Comparison of ENCODE assay signal across 10 mouse cellular contexts in genomic region chr10:59958458-59958857, GRCm38 (mm10). TPM values are rescaled to one million over a fixed set of nuclear protein-coding genes. Genes with fewer than 3 reads are reported as not detected.
DNase-seq lines count a peak whose midpoint lies in the region; ATAC-seq and TF ChIP-seq lines count a peak whose summit lies in the region.
"Had no signal": no experiment of that assay in that cellular context is flagged by ENCODE, and none has a peak within 500 bp of the region (broad histone marks: within the 10 kb centered on the region; RNA-seq: fewer than 3 reads in every experiment).

No protein-coding gene starts in this region.

- no peak for ATAC-seq in cerebellum, adult (ENCODE audit: insufficient number of reproducible peaks, low FRiP score, low TSS enrichment)
- ATAC-seq: activated CD4-positive, CD25-positive, alpha-beta regulatory T cell, adult 4 months had no signal

- 0 out of 2 replicates have a peak overlapping the region, but pooled peaks have one; percentile 16 for H3K27ac ChIP-seq in thymus, adult 2 months (ENCODE audit: control insufficient read depth, insufficient read depth, low read length)
- peak overlapping the region; percentile 81 for H3K27ac ChIP-seq in midbrain, embryonic 10.5 days (replicated peaks)
- H3K27ac ChIP-seq: limb, embryonic 13.5 days had no signal

- TF ChIP-seq CTCF in thymus, adult 2 months (IDR thresholded peaks at IDR 0.05; ENCODE audit: borderline replicate concordance, control insufficient read depth, extremely low read depth, insufficient read depth, low read length, poor library complexity), result no peak

- 62% methylated on average over 5 of the region's 5 CpGs for WGBS in thymus, adult 2 months
- 18% methylated on average over 5 of the region's 5 CpGs for WGBS in midbrain, embryonic 10.5 days

- peak; percentile 53 to 66 for DNase-seq in cerebellum, postnatal 10 days
- DNase-seq in thymus, adult 2 months, result no peak
- no peak for DNase-seq in thymus, postnatal 10 days (ENCODE audit: low spot score in 2 of 2)
- DNase-seq in midbrain, embryonic 10.5 days (ENCODE audit: low spot score), result no peak
- no peak for DNase-seq in ovary, postnatal 10 days (ENCODE audit: low spot score)
- DNase-seq in adrenal gland, adult (ENCODE audit: inconsistent age in 2 of 2, low spot score in 1 of 2), result no peak
- no peak for DNase-seq in liver

- no peaks in the 10 kb centered on the region for H3K27me3 ChIP-seq in thymus, adult 2 months (ENCODE audit: control insufficient read depth, insufficient read depth, low read length)
- H3K27me3 ChIP-seq in midbrain, embryonic 10.5 days (ENCODE audit: low read depth, poor library complexity, severe bottlenecking), result peaks cover 11% of the 10 kb centered on the region; the same call in 1 of the 2 replicates
- H3K27me3 ChIP-seq: limb, embryonic 13.5 days had no signal

- no peaks in the 10 kb centered on the region for H3K9me3 ChIP-seq in midbrain, embryonic 10.5 days (replicated peaks)
- H3K9me3 ChIP-seq: limb, embryonic 13.5 days had no signal

- peaks cover 26% of the 10 kb centered on the region for H3K4me1 ChIP-seq in thymus, adult 2 months (replicated peaks; ENCODE audit: control insufficient read depth, insufficient read depth, low read length)
- H3K4me1 ChIP-seq in midbrain, embryonic 10.5 days, result peaks cover 43% of the 10 kb centered on the region

- H3K4me3 ChIP-seq in thymus, adult 2 months (ENCODE audit: control insufficient read depth, insufficient read depth, low read length), result no peak overlapping the region
- peak overlapping the region; percentile 40 for H3K4me3 ChIP-seq in midbrain, embryonic 10.5 days

- TF ChIP-seq POLR2A in thymus, adult 2 months (IDR thresholded peaks at IDR 0.05; ENCODE audit: control insufficient read depth, extremely low read depth, insufficient read depth, low read length, poor library complexity), result no peak

- H3K36me3 ChIP-seq in thymus, adult 2 months (ENCODE audit: control insufficient read depth, insufficient read depth, low read length), result no peaks in the 10 kb centered on the region
- H3K36me3 ChIP-seq in midbrain, embryonic 10.5 days, result no peaks in the 10 kb centered on the region
- H3K36me3 ChIP-seq: limb, embryonic 13.5 days had no signal

RNA-seq across cellular contexts. Expression of gene Ddit4, which starts 6.8 kb away (rescaled TPM):
- 157 and 190 TPM in 2 replicates for polyA plus RNA-seq in thymus, adult 2 months (2012; rRNA removed)
- polyA plus RNA-seq in midbrain, embryonic 10.5 days (2016; fragmentation: Nextera tagmentation; extraction: Ambion mirVana), result 31.8 and 31.9 TPM in 2 replicates

RNA-seq across cellular contexts. Expression of gene Ascc1, which starts 44.1 kb away (rescaled TPM):
- 24.2 and 26.2 TPM in 2 replicates for polyA plus RNA-seq in thymus, adult 2 months (2012; rRNA removed)
- polyA plus RNA-seq in midbrain, embryonic 10.5 days (2016; fragmentation: Nextera tagmentation; extraction: Ambion mirVana), result 34.4 and 35.5 TPM in 2 replicates

RNA-seq across cellular contexts. Expression of gene Anapc16, which starts 44.5 kb away (rescaled TPM):
- 108 and 136 TPM in 2 replicates for polyA plus RNA-seq in thymus, adult 2 months (2012; rRNA removed)
- polyA plus RNA-seq in midbrain, embryonic 10.5 days (2016; fragmentation: Nextera tagmentation; extraction: Ambion mirVana), result 111 and 113 TPM in 2 replicates

Comparison
In these comparisons a context has a peak if more than half of its experiments do, and no peak if none do; other contexts are left out.
1. DNase-seq: peak in cerebellum, postnatal 10 days (2 of 2); none in thymus, adult 2 months (single experiment), thymus, postnatal 10 days (0 of 2), midbrain, embryonic 10.5 days (single experiment), ovary, postnatal 10 days (single experiment), adrenal gland, adult (0 of 2) and liver (single experiment).